Mouse (Mus musculus): Measurements from ENCODE around the gene Zfp384.
A peak's percentile ranks its signal among the peaks of the same experiment; 100 is the strongest.
"Not testable (repeated sequence)": the region's sequence is repeated elsewhere in the genome, so short reads cannot be mapped to it uniquely, and the experiment has no call there.

Zfp384 gene

DNA sequence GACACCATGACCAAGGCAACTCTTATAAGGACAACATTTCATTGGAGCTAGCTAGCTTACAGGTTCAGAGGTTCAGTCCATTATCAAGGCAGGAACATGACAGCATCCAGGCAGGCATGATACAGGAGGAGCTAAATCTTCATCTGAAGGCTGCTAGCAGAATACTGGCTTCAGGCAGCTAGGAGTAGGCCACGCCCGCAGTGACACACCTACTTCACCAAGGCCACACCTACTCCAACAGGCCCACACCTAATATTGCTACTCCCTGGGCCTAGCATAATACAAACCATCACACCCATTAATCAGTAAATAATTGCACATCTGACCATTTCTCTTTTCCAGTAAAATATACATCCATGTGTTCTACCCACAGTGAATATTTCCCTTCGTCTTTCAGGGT lies 8.7 kb downstream of the Zfp384 start:
- DNase-seq (ENCODE audit: low spot score), result no peak

DNA sequence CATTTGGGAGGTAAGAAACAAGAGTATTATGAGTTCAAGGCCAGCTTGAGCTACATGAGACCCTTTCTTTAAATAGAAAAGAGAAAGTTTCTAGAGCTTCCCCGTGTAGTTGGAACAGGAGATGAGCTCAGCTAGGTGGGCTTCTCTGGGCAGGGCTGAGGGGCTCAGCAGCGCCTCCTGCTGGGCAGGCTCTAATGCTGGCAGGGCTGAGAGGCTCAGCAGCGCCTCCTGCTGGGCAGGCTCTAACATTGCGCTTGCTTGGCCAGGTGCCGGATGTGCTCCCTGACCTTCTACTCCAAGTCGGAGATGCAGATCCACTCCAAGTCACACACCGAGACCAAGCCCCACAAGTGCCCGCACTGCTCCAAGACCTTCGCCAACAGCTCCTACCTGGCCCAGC lies 21.6 kb downstream of the Zfp384 start:
- peak; percentile 76 for DNase-seq (ENCODE audit: low spot score)

DNA sequence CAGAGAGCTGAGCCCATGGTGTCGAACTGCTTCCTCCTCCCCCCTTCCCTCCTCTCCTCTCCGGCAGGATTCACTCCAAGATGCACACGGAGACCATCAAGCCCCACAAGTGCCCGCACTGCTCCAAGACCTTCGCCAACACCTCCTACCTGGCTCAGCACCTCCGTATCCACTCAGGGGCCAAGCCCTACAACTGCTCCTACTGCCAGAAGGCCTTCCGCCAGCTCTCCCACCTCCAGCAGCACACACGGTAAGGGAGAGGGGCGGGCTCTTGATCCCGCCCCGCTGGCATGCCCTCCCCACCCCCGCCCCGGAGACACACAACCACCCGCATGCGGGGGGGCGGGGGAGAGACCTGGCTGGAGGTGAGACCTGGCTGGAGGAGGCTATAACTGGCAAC lies 22.7 kb downstream of the Zfp384 start:
- no peak for DNase-seq (ENCODE audit: low spot score)

- no peak for DNase-seq (ENCODE audit: low spot score)
Observed at GRCm38 (mm10) chr6:125038666-125039065, 29.7 kb downstream of the Zfp384 start.

DNA sequence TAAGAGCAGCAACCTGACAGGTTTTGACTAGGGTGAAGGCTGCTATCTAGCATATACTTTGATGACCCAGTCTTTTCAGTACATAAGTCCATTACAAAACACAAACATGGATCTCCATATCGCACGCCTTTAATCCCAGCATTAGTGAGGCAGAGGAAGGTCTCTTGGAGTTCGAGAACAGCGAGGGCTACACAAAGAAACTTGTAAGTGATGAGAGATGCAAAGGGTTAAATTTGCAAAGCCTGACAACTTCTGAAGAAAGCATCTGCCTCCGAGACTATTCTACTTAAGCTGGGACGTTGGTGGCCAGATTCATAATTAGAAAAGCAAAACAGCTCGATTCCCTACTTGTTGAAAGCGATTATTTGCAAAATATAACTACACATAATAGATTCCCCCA lies 30.2 kb downstream of the Zfp384 start:
- DNase-seq (ENCODE audit: low spot score), result no peak

DNA sequence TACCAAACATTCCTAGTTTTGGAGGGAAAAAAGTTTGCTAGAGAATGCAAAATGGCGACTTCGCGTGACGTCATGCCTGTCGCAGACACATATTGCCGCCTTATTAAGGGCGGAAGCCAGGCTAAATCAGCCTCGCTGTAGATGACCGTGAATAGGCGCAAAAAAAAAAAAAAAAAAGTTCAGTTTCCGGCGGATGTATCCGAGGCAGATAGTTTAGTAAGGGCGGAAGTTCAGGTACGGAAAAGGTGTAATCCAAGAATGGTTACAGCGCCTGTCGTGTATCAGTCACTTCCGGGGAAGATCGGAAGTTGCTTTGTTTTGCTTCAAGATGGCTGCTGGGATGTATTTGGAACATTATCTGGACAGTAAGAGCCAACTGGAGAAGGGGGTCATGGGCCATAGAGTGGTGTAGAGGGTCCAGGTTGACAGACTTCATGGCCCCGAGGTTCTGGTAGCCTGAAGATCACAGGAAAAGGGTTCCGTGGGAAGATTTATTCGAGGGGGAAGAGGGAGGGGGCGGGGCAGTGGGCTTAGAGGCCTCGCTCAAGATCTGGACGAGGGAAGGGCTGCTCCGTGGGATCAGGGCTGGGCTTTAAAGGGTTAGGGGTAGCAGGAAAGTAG lies 30.7 kb downstream of the Zfp384 start, which contains the start of gene Ing4:
Gene Ing4 (plus strand): TSS at position 228 of the 621 bp plus-strand sequence.
- peak; percentile 99 for DNase-seq (ENCODE audit: low spot score)

- no peak for DNase-seq (ENCODE audit: low spot score)
Observed at GRCm38 (mm10) chr6:125040221-125040620, 31.3 kb downstream of the Zfp384 start.

DNA sequence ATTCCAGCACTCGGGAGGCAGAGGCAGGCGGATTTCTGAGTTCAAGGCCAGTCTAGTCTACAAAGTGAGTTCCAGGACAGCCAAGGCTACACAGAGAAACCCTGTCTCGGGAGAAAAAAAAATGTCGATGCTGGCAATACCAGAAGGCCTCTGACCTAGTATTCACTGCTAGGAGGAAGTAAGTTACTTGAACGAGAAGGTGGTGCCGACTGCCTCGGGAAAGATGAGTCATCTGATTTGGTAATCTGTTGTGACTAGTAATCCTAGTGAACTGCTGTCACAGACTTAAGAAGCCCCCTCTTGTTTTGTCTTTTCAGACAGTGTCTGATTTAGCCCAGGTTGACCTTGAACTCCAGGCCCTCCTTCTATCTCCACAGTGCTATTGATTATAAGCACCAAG lies 32.1 kb downstream of the Zfp384 start:
- DNase-seq (ENCODE audit: low spot score), result no peak

DNA sequence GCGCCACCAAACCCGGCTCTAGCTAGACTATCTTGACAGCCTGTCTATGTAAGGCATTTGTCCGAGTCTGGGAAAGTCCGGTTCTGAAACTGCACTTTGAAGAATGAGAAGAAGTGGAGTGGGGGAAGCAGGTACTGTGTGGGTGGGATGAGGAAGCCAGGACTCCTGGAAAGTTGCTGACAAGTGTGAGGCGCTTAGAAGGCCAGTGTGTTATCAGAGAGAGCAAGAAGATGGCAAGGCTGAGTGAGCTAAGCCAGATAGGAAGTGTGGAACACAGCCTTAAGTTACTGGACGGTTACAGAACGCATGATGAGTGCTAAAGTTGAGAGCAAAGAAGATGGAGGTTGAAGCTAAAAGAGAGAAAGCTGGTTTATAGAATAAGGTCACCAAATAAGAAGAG lies 33.1 kb downstream of the Zfp384 start:
- no peak for DNase-seq (ENCODE audit: low spot score)

DNA sequence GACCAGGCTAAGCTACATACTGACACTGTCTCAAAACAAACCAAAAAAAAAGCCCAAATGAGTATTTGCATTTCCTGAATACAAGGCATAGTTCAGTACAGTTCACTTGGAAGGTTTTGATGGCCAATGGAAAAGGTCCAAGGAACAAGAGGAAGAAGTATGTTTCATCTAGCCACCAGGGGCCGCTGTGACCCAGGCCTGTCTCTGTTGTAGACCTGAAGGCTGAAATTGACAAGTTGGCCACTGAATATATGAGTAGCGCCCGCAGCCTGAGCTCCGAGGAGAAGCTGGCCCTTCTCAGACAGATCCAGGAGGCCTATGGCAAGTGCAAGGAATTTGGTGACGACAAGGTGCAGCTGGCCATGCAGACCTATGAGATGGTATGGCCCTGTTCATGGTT lies 37.7 kb downstream of the Zfp384 start:
- peak; percentile 86 for DNase-seq (ENCODE audit: low spot score)

DNA sequence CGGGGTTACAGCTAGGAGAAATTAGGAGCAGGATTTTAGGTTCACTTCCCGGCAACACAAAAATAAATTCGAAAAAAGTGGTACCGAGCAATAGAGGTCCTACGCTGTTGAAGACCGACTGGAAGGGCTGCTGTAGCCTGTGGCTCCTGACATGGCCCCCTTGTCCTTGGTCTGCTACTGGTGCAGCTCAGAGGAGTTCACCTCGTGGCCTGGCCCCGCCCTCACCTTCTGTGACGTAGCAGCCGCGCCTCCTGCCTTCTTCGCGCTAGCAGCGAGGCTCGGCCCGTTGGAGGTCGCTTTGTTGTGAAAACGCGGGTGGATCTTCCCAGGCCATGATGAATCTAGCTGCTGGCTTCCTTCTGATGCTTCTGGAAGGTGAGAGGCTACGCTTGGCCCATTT lies 40.7 kb downstream of the Zfp384 start, which contains the start of gene Acrbp:
Gene Acrbp (plus strand): TSS at position 12 of the 400 bp plus-strand sequence.
- peak; percentile 36 for DNase-seq (ENCODE audit: low spot score)

GRCm38 (mm10) chr6:125051237-125051636 lies 42.3 kb downstream of the Zfp384 start:
- DNase-seq (ENCODE audit: low spot score), result no peak

DNA sequence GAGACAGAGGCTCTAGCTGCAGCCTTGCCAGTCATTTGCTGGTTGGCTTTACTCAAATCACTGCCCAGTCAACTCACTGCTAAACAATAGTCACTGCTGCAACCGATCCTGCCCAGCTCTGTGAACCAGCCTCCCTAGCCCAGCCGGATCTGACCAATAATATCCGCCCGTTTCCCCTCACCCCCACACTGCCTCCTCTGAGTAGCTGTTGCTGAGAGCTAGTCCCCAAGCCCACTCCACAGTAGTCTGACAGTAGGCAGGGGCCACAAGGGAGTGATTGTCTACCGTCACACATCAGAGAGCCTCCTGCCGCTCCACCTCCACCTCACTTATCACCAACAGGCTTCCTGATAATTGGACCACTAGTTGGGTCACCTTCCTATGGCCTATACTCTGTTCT lies 52.5 kb downstream of the Zfp384 start:
- DNase-seq (ENCODE audit: low spot score), result no peak

DNA sequence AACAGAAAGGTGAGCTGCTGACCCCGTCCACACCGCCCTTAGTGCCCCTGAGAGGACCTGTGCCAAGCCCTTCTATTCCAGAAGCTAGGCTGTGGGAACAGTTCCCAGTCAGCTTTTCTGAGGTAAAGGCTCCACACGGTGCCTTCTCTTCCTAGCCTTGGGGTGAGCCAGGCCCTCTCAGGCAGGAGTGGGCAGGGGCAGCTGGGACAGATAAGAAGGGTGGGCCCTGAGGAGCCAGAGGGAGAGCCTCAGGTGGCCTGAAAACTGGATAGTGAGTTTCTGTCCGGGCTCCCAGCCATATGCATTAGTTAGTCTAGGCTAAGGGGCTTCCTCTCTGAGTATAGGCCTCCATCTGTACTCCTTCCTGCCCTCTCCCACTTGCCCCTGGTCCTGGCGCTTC lies 53.6 kb downstream of the Zfp384 start:
- no peak for DNase-seq (ENCODE audit: low spot score)

GRCm38 (mm10) chr6:125063906-125064305 lies 55.0 kb downstream of the Zfp384 start:
- no peak for DNase-seq (ENCODE audit: low spot score)

DNA sequence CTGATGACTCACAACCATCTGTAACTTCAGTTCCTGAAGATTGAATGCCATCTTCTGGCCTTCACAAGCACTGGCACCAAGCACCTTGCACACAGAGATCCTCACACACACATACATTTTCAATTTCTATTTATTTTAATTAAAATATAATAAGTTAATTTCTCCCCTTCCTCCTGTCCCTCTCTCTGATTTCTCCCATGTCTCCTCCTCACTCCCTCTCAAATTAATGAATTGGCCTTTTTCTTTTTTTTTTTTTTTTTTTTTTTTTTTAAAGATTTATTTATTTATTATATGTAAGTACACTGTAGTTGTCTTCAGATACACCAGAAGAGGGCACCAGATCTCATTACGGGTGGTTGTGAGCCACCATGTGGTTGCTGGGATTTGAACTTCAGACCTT lies 56.3 kb downstream of the Zfp384 start:
- DNase-seq (ENCODE audit: low spot score), result not testable (repeated sequence)

DNA sequence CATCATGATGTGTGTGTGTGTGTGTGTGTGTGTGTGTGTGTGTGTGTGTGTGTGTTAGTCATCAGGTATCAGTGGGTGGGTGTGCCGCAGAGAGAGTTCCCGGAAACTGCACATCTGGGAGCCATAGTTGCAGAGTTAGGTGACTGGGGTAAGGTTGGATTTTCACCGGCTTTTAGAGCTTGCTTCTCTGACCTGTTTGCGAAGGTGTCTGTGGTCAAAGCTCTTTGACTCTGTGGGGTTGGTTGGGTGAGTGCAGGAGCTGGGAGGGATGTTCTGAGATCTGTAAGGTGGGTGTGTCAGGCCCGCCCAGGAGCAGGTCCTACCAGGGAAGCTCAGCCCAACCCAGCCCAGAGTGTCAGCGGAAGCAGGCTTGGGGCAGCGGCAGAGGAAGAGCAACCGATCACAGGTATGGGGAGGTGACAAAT lies 58.6 kb downstream of the Zfp384 start, which contains the start of gene Lpar5:
Gene Lpar5 (plus strand): TSS at position 350 of the 425 bp plus-strand sequence.
- no peak for DNase-seq (ENCODE audit: low spot score)

GRCm38 (mm10) chr6:125071170-125071895 lies 62.4 kb downstream of the Zfp384 start:
- no peak for DNase-seq (ENCODE audit: low spot score)

DNA sequence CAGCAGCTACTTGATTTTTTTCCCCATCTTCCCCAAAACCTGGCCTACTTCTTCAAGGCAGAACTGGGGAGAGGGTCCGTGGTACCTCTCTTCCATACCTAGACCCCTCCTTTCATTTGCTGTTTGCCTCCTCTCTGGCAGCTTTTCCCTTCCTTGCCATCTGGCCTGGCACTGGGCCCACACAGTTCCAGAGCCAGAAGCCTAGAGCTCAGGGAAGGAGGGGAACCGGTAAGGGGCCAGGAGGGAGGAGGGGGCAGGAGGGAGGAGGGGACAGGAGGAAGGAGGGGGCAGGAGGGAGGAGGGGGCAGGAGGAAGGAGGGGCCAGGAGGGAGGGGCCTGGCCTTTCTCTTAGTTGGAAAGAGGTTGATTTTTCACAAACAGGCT lies 62.9 kb downstream of the Zfp384 start:
- no peak for DNase-seq (ENCODE audit: low spot score)

- DNase-seq (ENCODE audit: low spot score), result no peak
Observed at GRCm38 (mm10) chr6:125073825-125074224, 64.9 kb downstream of the Zfp384 start.

DNA sequence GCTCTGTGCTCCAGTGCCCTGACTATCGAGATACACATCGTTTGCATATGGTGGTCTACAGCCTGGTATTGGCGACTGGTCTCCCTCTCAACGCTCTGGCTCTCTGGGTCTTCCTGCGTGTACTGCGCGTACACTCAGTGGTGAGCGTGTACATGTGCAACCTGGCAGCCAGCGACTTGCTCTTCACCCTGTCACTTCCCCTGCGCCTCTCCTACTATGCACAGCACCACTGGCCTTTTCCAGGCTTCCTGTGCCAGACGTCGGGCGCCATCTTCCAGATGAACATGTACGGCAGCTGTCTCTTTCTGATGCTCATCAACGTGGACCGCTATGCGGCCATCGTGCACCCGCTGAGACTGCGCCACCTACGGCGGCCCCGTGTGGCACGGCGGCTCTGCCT lies 72.4 kb downstream of the Zfp384 start:
- DNase-seq (ENCODE audit: low spot score), result no peak

GRCm38 (mm10) chr6:125081797-125082560 lies 73.0 kb downstream of the Zfp384 start:
- peak; percentile 99 for DNase-seq (ENCODE audit: low spot score)
